Mouse (Mus musculus): Measurements from ENCODE around the gene Cenpa. TPM values are rescaled to one million over a fixed set of nuclear protein-coding genes. Genes with fewer than 3 reads are reported as not detected.
"Not testable (repeated sequence)": the region's sequence is repeated elsewhere in the genome, so short reads cannot be mapped to it uniquely, and the experiment has no call there.

The Cenpa gene
- polyA plus RNA-seq, 1 experiment = 185 TPM

GRCm38 (mm10) chr5:30700361-30701000 is 33.9 kb downstream of the Cenpa start:
- H3K79me3 ChIP-seq (ENCODE audit: low read depth) = no peaks in the 10 kb centered on the region
- H3K27me3 ChIP-seq (ENCODE audit: control insufficient read depth, insufficient read depth, insufficient read length) = peaks cover 39% of the 10 kb centered on the region
- H3K79me2 ChIP-seq (ENCODE audit: control insufficient read depth, insufficient read depth) = no peaks in the 10 kb centered on the region
- H3ac ChIP-seq (ENCODE audit: control insufficient read depth, insufficient read length, low read depth) = no peak overlapping the region
- no peaks in the 10 kb centered on the region for H3K36me3 ChIP-seq (ENCODE audit: control insufficient read depth, insufficient read depth)
- TF ChIP-seq CTCF (IDR thresholded peaks at IDR 0.05; ENCODE audit: control insufficient read depth, insufficient read depth, insufficient read length) = no peak
- TF ChIP-seq MAX (IDR thresholded peaks at IDR 0.05) = no peak
- no peak for TF ChIP-seq CEBPB (IDR thresholded peaks at IDR 0.05; ENCODE audit: low read depth)
- TF ChIP-seq FOSL1 (IDR thresholded peaks at IDR 0.05; ENCODE audit: insufficient read depth, low read length, poor library complexity, severe bottlenecking) = no peak
- TF ChIP-seq MYOG (IDR thresholded peaks at IDR 0.05; ENCODE audit: control insufficient read depth, extremely low read depth, insufficient read length) = no peak
- TF ChIP-seq MYOD1 (IDR thresholded peaks at IDR 0.05; ENCODE audit: control insufficient read depth, insufficient read length, low read depth) = no peak
- TF ChIP-seq USF1 (IDR thresholded peaks at IDR 0.05; ENCODE audit: low read depth) = no peak
- H3K4me3 ChIP-seq (ENCODE audit: insufficient read depth, poor library complexity, severe bottlenecking) = no peak overlapping the region

GRCm38 (mm10) chr5:30701373-30701772 is 34.8 kb downstream of the Cenpa start:
- not testable (repeated sequence) for H3K4me3 ChIP-seq (ENCODE audit: insufficient read depth, poor library complexity, severe bottlenecking); H3K79me2 ChIP-seq (ENCODE audit: control insufficient read depth, insufficient read depth); H3K79me3 ChIP-seq (ENCODE audit: low read depth); H3ac ChIP-seq (ENCODE audit: control insufficient read depth, insufficient read length, low read depth); H3K36me3 ChIP-seq (ENCODE audit: control insufficient read depth, insufficient read depth)
- peaks cover 35% of the 10 kb centered on the region for H3K27me3 ChIP-seq (ENCODE audit: control insufficient read depth, insufficient read depth, insufficient read length)

DNA sequence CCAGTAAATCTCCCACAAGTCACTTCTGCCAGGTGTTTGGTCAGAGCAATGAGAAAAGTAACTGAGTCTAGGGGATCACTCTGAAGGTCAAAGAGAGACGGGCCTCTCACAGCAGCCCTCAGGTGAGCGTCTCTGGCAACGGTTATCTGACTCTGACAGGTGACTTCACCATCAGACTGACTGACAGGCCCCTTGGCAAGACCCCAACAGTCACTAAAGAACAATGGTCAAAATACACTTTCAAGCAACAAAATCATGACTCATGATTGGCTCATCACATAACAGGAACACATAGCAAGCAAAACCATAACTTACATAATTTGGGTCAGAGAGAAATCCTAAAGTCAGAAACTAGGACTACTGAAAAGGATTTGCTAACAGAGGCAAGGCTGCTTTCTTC is 35.3 kb downstream of the Cenpa start:
- no peaks in the 10 kb centered on the region for H3K36me3 ChIP-seq (ENCODE audit: control insufficient read depth, insufficient read depth)
- peaks cover 33% of the 10 kb centered on the region for H3K27me3 ChIP-seq (ENCODE audit: control insufficient read depth, insufficient read depth, insufficient read length)
- TF ChIP-seq USF1 (IDR thresholded peaks at IDR 0.05; ENCODE audit: low read depth) (no peak), MYOD1 (IDR thresholded peaks at IDR 0.05; ENCODE audit: control insufficient read depth, insufficient read length, low read depth) (no peak), FOSL1 (IDR thresholded peaks at IDR 0.05; ENCODE audit: insufficient read depth, low read length, poor library complexity, severe bottlenecking) (no peak), MYOG (IDR thresholded peaks at IDR 0.05; ENCODE audit: control insufficient read depth, extremely low read depth, insufficient read length) (no peak), CTCF (IDR thresholded peaks at IDR 0.05; ENCODE audit: control insufficient read depth, insufficient read depth, insufficient read length) (no peak), CEBPB (IDR thresholded peaks at IDR 0.05; ENCODE audit: low read depth) (no peak), MAX (IDR thresholded peaks at IDR 0.05) (no peak)
- no peak overlapping the region for H3ac ChIP-seq (ENCODE audit: control insufficient read depth, insufficient read length, low read depth)
- H3K4me3 ChIP-seq (ENCODE audit: insufficient read depth, poor library complexity, severe bottlenecking) = no peak overlapping the region
- no peaks in the 10 kb centered on the region for H3K79me3 ChIP-seq (ENCODE audit: low read depth)
- H3K79me2 ChIP-seq (ENCODE audit: control insufficient read depth, insufficient read depth) = no peaks in the 10 kb centered on the region

- Histone ChIP-seq H3K79me3 (ENCODE audit: low read depth) (no peaks in the 10 kb centered on the region), H3ac (ENCODE audit: control insufficient read depth, insufficient read length, low read depth) (no peak overlapping the region), H3K4me3 (ENCODE audit: insufficient read depth, poor library complexity, severe bottlenecking) (no peak overlapping the region), H3K79me2 (ENCODE audit: control insufficient read depth, insufficient read depth) (no peaks in the 10 kb centered on the region), H3K27me3 (ENCODE audit: control insufficient read depth, insufficient read depth, insufficient read length) (peaks cover 47% of the 10 kb centered on the region), H3K36me3 (ENCODE audit: control insufficient read depth, insufficient read depth) (no peaks in the 10 kb centered on the region)
- TF ChIP-seq CTCF (IDR thresholded peaks at IDR 0.05; ENCODE audit: control insufficient read depth, insufficient read depth, insufficient read length) = peak; percentile 41
- no peak for TF ChIP-seq CEBPB (IDR thresholded peaks at IDR 0.05; ENCODE audit: low read depth)
Measured at GRCm38 (mm10) chr5:30709744-30710383, 43.3 kb downstream of the Cenpa start.

GRCm38 (mm10) chr5:30710486-30710885 is 43.9 kb downstream of the Cenpa start:
- Histone ChIP-seq H3K27me3 (ENCODE audit: control insufficient read depth, insufficient read depth, insufficient read length) (peaks cover 52% of the 10 kb centered on the region), H3K79me2 (ENCODE audit: control insufficient read depth, insufficient read depth) (no peaks in the 10 kb centered on the region), H3K4me3 (ENCODE audit: insufficient read depth, poor library complexity, severe bottlenecking) (no peak overlapping the region), H3K36me3 (ENCODE audit: control insufficient read depth, insufficient read depth) (no peaks in the 10 kb centered on the region), H3K79me3 (ENCODE audit: low read depth) (no peaks in the 10 kb centered on the region), H3ac (ENCODE audit: control insufficient read depth, insufficient read length, low read depth) (no peak overlapping the region)
- TF ChIP-seq MAX (IDR thresholded peaks at IDR 0.05) = no peak
- TF ChIP-seq USF1 (IDR thresholded peaks at IDR 0.05; ENCODE audit: low read depth) = no peak
- TF ChIP-seq CTCF (IDR thresholded peaks at IDR 0.05; ENCODE audit: control insufficient read depth, insufficient read depth, insufficient read length) = no peak
- no peak for TF ChIP-seq CEBPB (IDR thresholded peaks at IDR 0.05; ENCODE audit: low read depth)
- no peak for TF ChIP-seq MYOG (IDR thresholded peaks at IDR 0.05; ENCODE audit: control insufficient read depth, extremely low read depth, insufficient read length)
- no peak for TF ChIP-seq MYOD1 (IDR thresholded peaks at IDR 0.05; ENCODE audit: control insufficient read depth, insufficient read length, low read depth)
- TF ChIP-seq FOSL1 (IDR thresholded peaks at IDR 0.05; ENCODE audit: insufficient read depth, low read length, poor library complexity, severe bottlenecking) = no peak
